In the genomic region with DNA sequence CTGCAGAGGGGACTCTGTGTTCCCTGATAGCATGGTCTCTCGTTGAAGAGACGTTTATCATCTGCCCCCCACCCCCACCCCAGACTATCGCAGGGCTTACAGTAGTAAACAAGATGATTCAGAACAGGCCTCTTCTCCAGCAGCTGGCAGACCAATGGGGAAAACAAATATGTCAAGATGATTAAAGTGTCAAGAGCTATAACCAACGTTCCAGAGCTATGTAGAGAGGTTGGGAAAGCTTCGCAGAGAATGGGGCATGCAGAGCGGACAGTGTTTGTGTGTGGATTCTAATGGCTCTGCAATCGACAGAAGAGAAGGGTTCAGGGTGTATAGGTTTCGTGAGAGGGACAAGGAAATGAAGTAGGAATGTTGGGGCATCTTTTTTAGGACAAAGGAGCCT, we compare ENCODE assay signal across 14 mouse cellular contexts. TPM values are rescaled to one million over a fixed set of nuclear protein-coding genes. Genes with fewer than 3 reads are reported as not detected.
"Had no signal": no experiment of that assay in that cellular context is flagged by ENCODE, and none has a peak within 500 bp of the region (broad histone marks: within the 10 kb centered on the region; RNA-seq: fewer than 3 reads in every experiment).

No protein-coding gene starts in this region.

- H3K9me3 ChIP-seq: limb, embryonic 15.5 days; liver, embryonic 13.5 days; midbrain, embryonic 15.5 days; neural tube, embryonic 12.5 days had no signal

- H3K4me1 ChIP-seq: limb, embryonic 15.5 days; liver, embryonic 13.5 days; midbrain, embryonic 15.5 days; neural tube, embryonic 12.5 days had no signal

- H3K27me3 ChIP-seq: limb, embryonic 15.5 days; liver, embryonic 13.5 days; midbrain, embryonic 15.5 days; neural tube, embryonic 12.5 days had no signal

- H3K9ac ChIP-seq: limb, embryonic 15.5 days; liver, embryonic 13.5 days; midbrain, embryonic 15.5 days; neural tube, embryonic 12.5 days had no signal

- H3K36me3 ChIP-seq: limb, embryonic 15.5 days; liver, embryonic 13.5 days; midbrain, embryonic 15.5 days; neural tube, embryonic 12.5 days had no signal

- H3K27ac ChIP-seq: left cerebral cortex, adult 2 months; limb, embryonic 15.5 days; liver, embryonic 13.5 days; midbrain, embryonic 15.5 days; neural tube, embryonic 12.5 days had no signal

- ATAC-seq: intestine, postnatal 0 days; midbrain, embryonic 15.5 days had no signal

- H3K4me2 ChIP-seq: limb, embryonic 15.5 days; liver, embryonic 13.5 days; midbrain, embryonic 11.5 days; midbrain, embryonic 15.5 days; neural tube, embryonic 12.5 days had no signal

- H3K4me3 ChIP-seq: left cerebral cortex, adult 2 months; limb, embryonic 15.5 days; liver, embryonic 13.5 days; midbrain, embryonic 15.5 days; neural tube, embryonic 12.5 days had no signal

- DNase-seq: kidney, postnatal 25 days; liver, embryonic 13.5 days; lung, postnatal 4 days; right cerebral cortex, postnatal 4 days; spleen, adult 18-20 months; thymus, adult 18-20 months; thymus, postnatal 14 days had no signal

RNA-seq across cellular contexts. Expression of a gene that starts 31.9 kb away (rescaled TPM):
- total RNA-seq: neutrophil, adult 5-6 weeks had no signal
